Mouse (Mus musculus) c-Kit-positive CD71-negative TER-119-negative erythroid progenitor cells, embryonic 14.5 days (primary cell): ENCODE measurements around the gene Cntnap1.
"Not testable (repeated sequence)": the region's sequence is repeated elsewhere in the genome, so short reads cannot be mapped to it uniquely, and the experiment has no call there.

Experiments used
- DNase-seq: peaks from one replicate; pipeline ENCODE4 v3.0.0-alpha.2; 2013; ENCODE audit warnings: low read depth

Gene Cntnap1

GRCm38 (mm10) chr11:101149178-101150105 is 20.9 kb upstream of the Cntnap1 start:
- no peak for DNase-seq

DNA sequence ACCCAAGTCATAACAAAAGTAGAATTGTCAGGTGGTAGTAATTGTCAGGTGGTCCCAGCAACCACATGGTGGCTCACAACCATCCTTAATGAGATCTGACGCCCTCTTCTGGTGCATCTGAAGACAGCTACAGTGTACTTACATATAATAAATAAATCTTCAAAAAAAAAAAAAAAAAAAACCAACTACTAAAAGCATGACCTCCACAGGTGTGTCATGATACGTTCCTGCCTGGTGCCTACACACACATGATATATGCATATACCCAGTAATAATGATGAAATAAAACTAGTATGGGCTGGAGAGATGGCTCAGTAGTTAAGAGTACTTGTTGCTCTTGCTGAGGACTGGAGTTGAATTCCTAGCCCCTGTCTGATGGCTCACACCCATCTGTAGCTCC is 19.3 kb upstream of the Cntnap1 start:
- no peak for DNase-seq

DNA sequence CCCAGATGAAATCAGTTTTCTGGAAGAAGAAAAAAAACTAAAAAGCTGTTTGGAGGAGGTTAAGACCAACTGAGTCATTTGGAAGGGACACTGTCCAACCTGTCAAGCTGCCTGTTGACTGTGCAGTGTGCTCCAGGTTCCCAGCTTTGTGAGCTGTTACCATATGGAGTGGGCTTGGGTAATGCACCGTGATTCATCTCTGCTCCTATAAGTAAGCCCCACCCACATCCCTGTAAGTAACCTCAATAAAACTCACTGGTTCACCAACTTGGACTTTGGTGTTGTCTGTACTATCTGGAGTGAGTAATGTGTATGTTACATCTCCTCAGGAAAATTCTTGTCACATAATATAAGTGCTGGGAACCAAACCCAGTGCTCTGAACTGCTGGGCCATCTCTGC is 17.5 kb upstream of the Cntnap1 start:
- DNase-seq, result no peak

GRCm38 (mm10) chr11:101154648-101155047 is 15.7 kb upstream of the Cntnap1 start:
- DNase-seq, result no peak

GRCm38 (mm10) chr11:101155151-101155550 is 15.2 kb upstream of the Cntnap1 start:
- DNase-seq, result no peak

DNA sequence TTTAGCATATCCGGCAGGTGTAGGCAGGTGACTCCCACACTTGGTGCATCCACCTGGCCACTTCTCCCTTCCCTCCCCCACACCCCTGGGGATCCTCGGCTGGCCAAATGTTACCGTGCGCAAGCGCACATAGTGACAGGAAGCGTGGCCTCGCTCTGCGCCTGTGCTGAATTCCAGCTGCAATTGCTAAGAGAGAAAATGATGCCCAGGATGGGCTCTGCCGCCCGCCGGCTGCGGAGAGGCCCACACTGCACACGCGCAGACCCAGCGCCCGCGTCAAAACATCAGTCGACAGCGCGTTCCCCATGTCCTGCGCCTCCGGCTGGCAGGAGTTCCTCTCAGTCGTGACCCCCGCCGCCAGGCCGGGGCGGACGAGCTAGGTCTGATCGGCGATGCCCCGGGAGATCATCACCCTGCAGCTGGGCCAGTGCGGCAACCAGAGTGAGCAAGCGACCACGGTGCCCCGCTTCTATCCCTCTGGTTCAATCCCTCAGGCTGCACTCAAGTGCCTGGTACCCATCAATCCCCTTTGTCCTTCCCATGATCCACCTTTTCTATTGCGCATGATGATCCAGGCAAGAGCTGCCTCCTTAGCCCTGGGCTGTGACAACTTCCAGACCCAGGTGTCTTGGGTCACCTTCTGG is 14.5 kb upstream of the Cntnap1 start, which contains the start of gene Tubg2:
Gene Tubg2 (plus strand): TSS at position 180 of the 644 bp plus-strand sequence.
- no peak for DNase-seq

DNA sequence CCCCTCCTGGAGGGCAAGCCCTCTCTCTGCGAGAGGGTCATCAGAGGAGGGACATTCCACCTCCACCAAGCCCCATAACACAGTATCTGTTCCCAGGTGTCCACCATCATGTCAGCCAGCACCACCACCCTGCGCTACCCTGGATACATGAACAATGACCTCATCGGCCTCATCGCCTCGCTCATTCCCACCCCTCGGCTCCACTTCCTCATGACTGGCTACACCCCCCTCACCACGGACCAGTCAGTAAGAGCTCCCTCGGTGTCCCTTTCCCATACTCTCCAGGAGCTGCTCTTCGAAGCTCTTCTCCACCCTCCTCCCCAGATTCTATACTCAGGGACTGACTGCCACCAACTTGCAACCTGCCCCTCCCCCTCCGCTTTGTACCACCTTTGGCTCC is 10.2 kb upstream of the Cntnap1 start:
- not testable (repeated sequence) for DNase-seq

DNA sequence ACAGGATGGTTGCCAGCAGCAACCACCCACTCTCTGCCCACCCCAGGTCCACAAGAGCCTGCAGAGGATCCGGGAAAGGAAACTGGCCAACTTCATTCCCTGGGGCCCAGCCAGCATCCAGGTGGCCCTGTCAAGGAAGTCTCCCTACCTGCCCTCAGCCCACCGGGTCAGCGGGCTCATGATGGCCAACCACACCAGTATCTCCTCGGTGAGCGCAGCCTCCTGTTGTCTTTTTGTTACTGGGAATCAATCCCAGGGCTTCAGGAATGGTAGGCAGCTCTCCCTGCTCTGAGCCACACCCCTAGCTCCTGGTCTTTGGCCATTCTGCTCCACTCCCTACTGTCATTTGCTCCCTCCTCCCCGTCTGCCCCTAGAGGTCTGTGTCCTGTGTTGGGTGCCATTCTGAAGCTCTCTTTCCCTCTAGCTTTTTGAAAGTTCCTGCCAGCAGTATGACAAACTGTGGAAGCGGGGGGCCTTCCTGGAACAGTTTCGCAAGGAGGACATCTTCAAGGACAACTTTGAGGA is 9.3 kb upstream of the Cntnap1 start:
- not testable (repeated sequence) for DNase-seq

- DNase-seq, result no peak
Observed at GRCm38 (mm10) chr11:101161551-101161950, 8.8 kb upstream of the Cntnap1 start.

- DNase-seq, result no peak
Observed at GRCm38 (mm10) chr11:101162301-101162700, 8.0 kb upstream of the Cntnap1 start.

GRCm38 (mm10) chr11:101162772-101163171 is 7.6 kb upstream of the Cntnap1 start:
- no peak for DNase-seq

GRCm38 (mm10) chr11:101163476-101164350 is 6.6 kb upstream of the Cntnap1 start:
- DNase-seq, result no peak

- no peak for DNase-seq
Observed at GRCm38 (mm10) chr11:101164351-101164665, 6.0 kb upstream of the Cntnap1 start.

GRCm38 (mm10) chr11:101164677-101165580 is 5.4 kb upstream of the Cntnap1 start:
- no peak for DNase-seq

- no peak for DNase-seq
Observed at GRCm38 (mm10) chr11:101166357-101166756, 4.0 kb upstream of the Cntnap1 start.

- no peak for DNase-seq
Observed at GRCm38 (mm10) chr11:101167211-101167962, 2.9 kb upstream of the Cntnap1 start.

GRCm38 (mm10) chr11:101167963-101168300 is 2.4 kb upstream of the Cntnap1 start:
- DNase-seq, result no peak

GRCm38 (mm10) chr11:101168301-101168980 is 1.9 kb upstream of the Cntnap1 start:
- DNase-seq, result no peak

GRCm38 (mm10) chr11:101169301-101170107 is 819 bp upstream of the Cntnap1 start:
- no peak for DNase-seq
